Mouse (Mus musculus): ENCODE results near the gene Thtpa. TPM values are rescaled to one million over a fixed set of nuclear protein-coding genes. Genes with fewer than 3 reads are reported as not detected.

The Thtpa gene
- polyA plus RNA-seq, 1 experiment from 2014 or later = 11.8 TPM

DNA sequence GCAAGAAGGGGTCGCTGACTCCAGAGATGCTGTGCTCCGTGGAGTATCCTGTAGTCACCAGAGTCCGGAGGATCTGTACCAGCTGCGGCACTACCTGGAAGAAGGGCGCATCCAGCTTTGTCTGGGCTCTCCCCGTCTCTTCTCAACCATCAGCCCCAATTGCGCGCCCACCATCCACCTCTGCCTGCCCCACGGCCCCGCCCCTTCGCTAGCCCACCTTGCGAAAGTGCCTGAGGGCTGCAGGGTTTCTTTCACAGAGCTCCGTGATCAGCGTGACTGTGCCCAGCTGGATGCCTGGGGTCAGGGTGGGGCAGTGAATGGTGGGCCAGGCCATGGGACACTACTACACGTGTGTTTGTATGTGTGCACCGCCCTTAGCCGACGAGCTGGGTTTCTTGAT is 9.8 kb downstream of the Thtpa start:
- H3K9ac ChIP-seq (ENCODE audit: low read length) = no peak overlapping the region
- WGBS = 87% methylated on average over 18 of the region's 18 CpGs
- peaks cover 4% of the 10 kb centered on the region; the same call in 1 of the 2 replicates for H3K36me3 ChIP-seq (ENCODE audit: control insufficient read depth, insufficient read depth, low read length)
- peaks cover 1% of the 10 kb centered on the region; the same call in 1 of the 2 replicates for H3K4me1 ChIP-seq (replicated peaks; ENCODE audit: control insufficient read depth, insufficient read depth)
- no peak overlapping the region for H3K4me3 ChIP-seq (ENCODE audit: low read depth, low read length)
- H3K4me2 ChIP-seq (replicated peaks; ENCODE audit: low read depth) = no peak overlapping the region
- ATAC-seq (ENCODE audit: low FRiP score, low TSS enrichment) (no peak), DNase-seq (ENCODE audit: low spot score) (no peak)
- no peak overlapping the region for H3K27ac ChIP-seq (replicated peaks)
- no peak for TF ChIP-seq EP300 (optimal IDR thresholded peaks at IDR 0.05)
- TF ChIP-seq CTCF (IDR thresholded peaks at IDR 0.05; ENCODE audit: low read depth) = no peak
- no peaks in the 10 kb centered on the region for H3K27me3 ChIP-seq (ENCODE audit: control insufficient read depth, insufficient read depth, low read length)
- no peaks in the 10 kb centered on the region for H3K9me3 ChIP-seq (ENCODE audit: control insufficient read depth, low read length)

DNA sequence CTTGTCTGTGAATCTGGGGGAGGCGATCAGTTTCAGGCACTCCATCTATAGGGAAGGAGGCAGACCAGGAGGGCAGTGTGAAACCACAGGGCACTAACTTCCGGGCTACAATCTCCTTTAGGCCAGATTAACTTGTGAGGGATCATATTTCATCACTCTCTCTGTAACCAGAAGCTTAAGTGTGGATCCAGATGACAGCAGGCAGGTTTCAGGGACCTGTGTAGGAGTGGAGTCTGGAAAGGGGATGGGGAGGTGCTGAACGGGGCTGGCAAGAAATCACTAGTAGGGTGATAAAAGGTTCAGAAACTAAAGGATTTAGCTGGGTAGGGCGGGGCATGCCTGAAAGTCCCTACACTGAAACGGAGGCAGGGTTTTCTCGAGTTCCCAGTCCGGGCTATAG is 10.8 kb downstream of the Thtpa start:
- H3K9me3 ChIP-seq (ENCODE audit: control insufficient read depth, low read length) = no peaks in the 10 kb centered on the region
- 8% methylated on average over 7 of the region's 7 CpGs for WGBS
- peak overlapping the region; percentile 63; the same call in 1 of the 2 replicates for H3K9ac ChIP-seq (ENCODE audit: low read length)
- peaks cover 2% of the 10 kb centered on the region; the same call in 1 of the 2 replicates for H3K4me1 ChIP-seq (replicated peaks; ENCODE audit: control insufficient read depth, insufficient read depth)
- peaks cover 4% of the 10 kb centered on the region; the same call in 1 of the 2 replicates for H3K36me3 ChIP-seq (ENCODE audit: control insufficient read depth, insufficient read depth, low read length)
- H3K27ac ChIP-seq (replicated peaks) = peak overlapping the region; percentile 88
- H3K4me3 ChIP-seq (ENCODE audit: low read depth, low read length) = peak overlapping the region; percentile 53
- peak; percentile 35 for ATAC-seq (ENCODE audit: low FRiP score, low TSS enrichment)
- no peaks in the 10 kb centered on the region for H3K27me3 ChIP-seq (ENCODE audit: control insufficient read depth, insufficient read depth, low read length)
- DNase-seq (ENCODE audit: low spot score) = peak; percentile 36
- TF ChIP-seq EP300 (optimal IDR thresholded peaks at IDR 0.05) (no peak), CTCF (IDR thresholded peaks at IDR 0.05; ENCODE audit: low read depth) (no peak)
- H3K4me2 ChIP-seq (replicated peaks; ENCODE audit: low read depth) = peak overlapping the region; percentile 95

DNA sequence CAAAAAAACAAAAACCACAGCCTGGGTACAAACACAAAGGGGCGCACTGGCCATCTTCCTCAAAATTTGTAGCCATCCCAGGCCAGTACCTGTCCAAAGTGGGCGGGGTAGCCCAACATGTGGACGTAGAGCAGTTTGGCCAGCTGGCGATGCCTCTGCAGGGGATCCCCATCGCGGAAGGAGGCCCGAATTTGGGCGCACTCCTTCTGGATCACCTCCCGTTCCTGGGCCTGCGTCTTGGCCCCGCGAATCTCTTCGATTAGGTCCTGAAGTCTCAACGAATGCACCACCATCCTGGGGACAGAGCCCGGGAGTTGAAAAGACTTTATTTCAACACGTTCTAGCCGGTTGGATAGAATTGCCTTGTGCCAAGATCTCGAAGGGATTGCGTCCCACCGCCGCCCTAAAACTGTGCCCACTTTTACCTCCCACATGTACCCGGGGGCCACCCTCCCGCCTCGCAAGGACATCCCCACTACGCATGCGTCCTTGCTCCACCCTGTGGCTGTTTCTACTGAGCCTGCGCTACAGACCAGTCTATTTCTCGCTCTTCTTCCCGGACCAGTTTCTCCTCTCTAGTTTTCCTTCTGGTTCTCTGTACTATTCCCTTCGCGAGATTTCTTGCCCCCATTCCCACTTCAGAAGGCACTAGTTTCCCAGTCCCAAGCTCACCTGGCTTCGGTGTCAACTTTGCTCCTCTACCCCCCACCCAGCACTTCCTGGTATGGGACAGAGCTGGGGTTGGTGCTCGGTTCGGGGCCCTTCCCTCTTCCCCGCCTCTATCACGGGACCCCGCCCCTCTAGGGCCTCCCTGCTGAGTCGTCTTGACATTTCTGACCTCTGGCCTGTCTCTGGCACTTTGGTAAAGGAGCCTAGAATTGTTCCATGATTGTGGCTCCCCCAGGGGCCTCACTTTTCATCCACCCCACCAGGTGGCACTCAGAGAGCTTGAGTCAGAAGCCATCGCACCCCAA is 11.5 kb downstream of the Thtpa start, which contains the start of gene Ap1g2:
Ap1g2 (minus strand) TSS at position 758 of the 974 bp plus-strand sequence.
- Histone ChIP-seq H3K9ac (ENCODE audit: low read length) (peak within 1 kb of the TSS; percentile 63), H3K36me3 (ENCODE audit: control insufficient read depth, insufficient read depth, low read length) (peaks cover 2% of the 10 kb centered on the region; the same call in 1 of the 2 replicates), H3K4me2 (replicated peaks; ENCODE audit: low read depth) (peak within 1 kb of the TSS; percentile 95), H3K4me3 (ENCODE audit: low read depth, low read length) (peak within 1 kb of the TSS; percentile 53), H3K4me1 (replicated peaks; ENCODE audit: control insufficient read depth, insufficient read depth) (peaks cover 2% of the 10 kb centered on the region; the same call in 1 of the 2 replicates), H3K27ac (replicated peaks) (peak within 1 kb of the TSS; percentile 88), H3K9me3 (ENCODE audit: control insufficient read depth, low read length) (no peaks in the 10 kb centered on the region), H3K27me3 (ENCODE audit: control insufficient read depth, insufficient read depth, low read length) (no peaks in the 10 kb centered on the region)
- under 1% methylated on average over 39 of the region's 39 CpGs for WGBS
- TF ChIP-seq CTCF (IDR thresholded peaks at IDR 0.05; ENCODE audit: low read depth) (peak; percentile 47), EP300 (optimal IDR thresholded peaks at IDR 0.05) (no peak)
- peak; percentile 82 for ATAC-seq (ENCODE audit: low FRiP score, low TSS enrichment)
- peak; percentile 84 for DNase-seq (ENCODE audit: low spot score)

DNA sequence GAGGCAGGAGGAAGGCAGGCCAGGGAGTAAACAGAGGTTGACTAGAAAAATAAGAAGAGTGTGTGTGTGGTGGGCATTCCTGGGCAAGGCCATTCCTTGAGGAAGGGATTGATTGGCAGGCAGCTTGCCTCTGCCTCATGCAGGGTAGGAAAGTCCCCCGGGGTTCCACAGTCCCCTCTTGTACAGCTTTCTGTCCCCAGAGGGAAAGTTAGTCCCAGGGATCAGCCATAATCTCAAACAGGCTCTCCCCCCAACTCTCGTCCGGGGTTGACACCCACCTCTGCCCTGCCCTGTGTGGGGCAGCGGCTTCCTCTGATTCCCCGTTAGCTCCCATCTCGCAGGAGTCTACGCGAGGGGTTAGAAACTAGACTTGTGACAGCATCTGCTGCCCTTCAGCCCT is 12.4 kb downstream of the Thtpa start:
- Histone ChIP-seq H3K4me2 (replicated peaks; ENCODE audit: low read depth) (no peak overlapping the region), H3K9ac (ENCODE audit: low read length) (no peak overlapping the region), H3K4me1 (replicated peaks; ENCODE audit: control insufficient read depth, insufficient read depth) (peaks cover 2% of the 10 kb centered on the region; the same call in 1 of the 2 replicates), H3K36me3 (ENCODE audit: control insufficient read depth, insufficient read depth, low read length) (no peaks in the 10 kb centered on the region; the same call in 1 of the 2 replicates), H3K27ac (replicated peaks) (no peak overlapping the region), H3K4me3 (ENCODE audit: low read depth, low read length) (no peak overlapping the region), H3K27me3 (ENCODE audit: control insufficient read depth, insufficient read depth, low read length) (no peaks in the 10 kb centered on the region), H3K9me3 (ENCODE audit: control insufficient read depth, low read length) (no peaks in the 10 kb centered on the region)
- ATAC-seq (ENCODE audit: low FRiP score, low TSS enrichment) (no peak), DNase-seq (ENCODE audit: low spot score) (no peak)
- no peak for TF ChIP-seq CTCF (IDR thresholded peaks at IDR 0.05; ENCODE audit: low read depth)
- no peak for TF ChIP-seq EP300 (optimal IDR thresholded peaks at IDR 0.05)
- WGBS = 85% methylated on average over 8 of the region's 8 CpGs

DNA sequence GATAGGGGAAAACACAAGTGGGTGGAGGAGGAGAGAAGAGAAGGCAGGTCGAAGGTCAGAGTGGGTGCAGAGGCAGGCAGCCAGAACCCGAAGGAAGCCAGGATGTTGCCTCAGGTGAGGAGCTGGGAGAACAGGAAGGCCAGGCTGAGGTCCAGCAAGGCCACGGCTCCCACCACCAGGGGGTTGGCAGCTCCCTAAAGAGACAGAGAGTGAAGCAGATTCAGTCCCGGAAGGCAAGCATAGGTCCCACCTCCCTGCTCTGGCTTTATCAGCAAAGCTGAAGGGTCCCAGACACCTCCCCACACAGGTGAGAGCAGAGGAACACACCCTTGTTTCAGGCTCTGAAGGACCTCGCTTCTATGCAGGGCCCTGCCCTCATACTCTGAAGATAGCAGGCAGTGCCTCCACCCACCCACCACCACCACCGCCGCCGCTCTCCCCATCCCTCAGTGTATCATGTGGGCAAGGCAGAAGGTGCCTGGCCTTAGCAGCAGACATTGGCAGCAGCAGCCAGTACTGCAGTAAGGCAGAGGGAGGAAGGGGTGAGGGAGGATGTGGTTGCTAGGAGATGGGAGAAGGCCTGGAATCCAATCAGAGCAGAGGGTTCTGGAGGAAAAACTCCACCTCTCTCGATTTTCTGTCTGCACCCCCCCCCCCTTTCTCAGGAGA is 13.8 kb downstream of the Thtpa start:
- H3K9me3 ChIP-seq (ENCODE audit: control insufficient read depth, low read length) = no peaks in the 10 kb centered on the region
- H3K27me3 ChIP-seq (ENCODE audit: control insufficient read depth, insufficient read depth, low read length) = no peaks in the 10 kb centered on the region
- 32% methylated on average over 9 of the region's 9 CpGs for WGBS
- H3K9ac ChIP-seq (ENCODE audit: low read length) = no peak overlapping the region
- no peak overlapping the region for H3K27ac ChIP-seq (replicated peaks)
- H3K4me3 ChIP-seq (ENCODE audit: low read depth, low read length) = no peak overlapping the region
- TF ChIP-seq EP300 (optimal IDR thresholded peaks at IDR 0.05) (no peak), CTCF (IDR thresholded peaks at IDR 0.05; ENCODE audit: low read depth) (no peak; the same call in 1 of the 2 replicates)
- ATAC-seq (ENCODE audit: low FRiP score, low TSS enrichment) (no peak), DNase-seq (ENCODE audit: low spot score) (peak; percentile 27)
- H3K36me3 ChIP-seq (ENCODE audit: control insufficient read depth, insufficient read depth, low read length) = no peaks in the 10 kb centered on the region; the same call in 1 of the 2 replicates
- H3K4me2 ChIP-seq (replicated peaks; ENCODE audit: low read depth) = no peak overlapping the region
- peaks cover 2% of the 10 kb centered on the region; the same call in 1 of the 2 replicates for H3K4me1 ChIP-seq (replicated peaks; ENCODE audit: control insufficient read depth, insufficient read depth)

All from stomach, postnatal 0 days (tissue).